Mouse (Mus musculus): Measurements from ENCODE around the gene Olfr417. TPM values are rescaled to one million over a fixed set of nuclear protein-coding genes. Genes with fewer than 3 reads are reported as not detected.

Gene Olfr417
- polyA plus RNA-seq, 1 experiment, result not detected

DNA sequence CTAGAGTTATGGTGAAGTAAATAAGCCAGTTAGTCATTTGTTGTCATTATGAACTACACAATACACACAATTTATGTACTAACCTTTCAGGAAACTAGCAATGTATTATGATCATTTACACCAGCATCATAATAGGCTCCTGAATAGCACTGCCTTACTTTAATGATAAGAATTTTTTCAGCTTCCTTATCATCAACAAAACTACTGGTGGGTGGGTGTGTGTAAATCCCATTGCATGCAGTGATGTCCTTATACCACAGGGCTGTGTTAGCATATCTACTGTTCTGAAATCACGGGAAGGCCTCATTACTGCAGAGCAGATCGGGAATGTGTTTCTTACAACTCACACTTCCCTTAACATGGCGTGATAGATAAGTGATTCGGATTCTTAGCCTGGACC lies 58.0 kb downstream of the Olfr417 start:
- Histone ChIP-seq H3K4me3 (ENCODE audit: low read depth, low read length) (no peak overlapping the region), H3K36me3 (ENCODE audit: control insufficient read depth, insufficient read depth, low read length) (no peaks in the 10 kb centered on the region), H3K27ac (ENCODE audit: insufficient read depth, low read depth, low read length) (no peak overlapping the region), H3K27me3 (ENCODE audit: control insufficient read depth, insufficient read depth, low read length) (no peaks in the 10 kb centered on the region; the same call in 1 of the 2 replicates), H3K4me1 (ENCODE audit: control insufficient read depth, insufficient read depth, insufficient read length, low read length) (no peaks in the 10 kb centered on the region)
- no peak for TF ChIP-seq CTCF (IDR thresholded peaks at IDR 0.05; ENCODE audit: extremely low read depth, insufficient read length, insufficient replicate concordance, low read depth, low read length)
- no peak for TF ChIP-seq POLR2A (IDR thresholded peaks at IDR 0.05; ENCODE audit: low read depth, low read length)
- 89% methylated on average over 4 of the region's 4 CpGs for WGBS

- Histone ChIP-seq H3K36me3 (ENCODE audit: control insufficient read depth, insufficient read depth, low read length) (no peaks in the 10 kb centered on the region), H3K4me1 (ENCODE audit: control insufficient read depth, insufficient read depth, insufficient read length, low read length) (no peaks in the 10 kb centered on the region), H3K4me3 (ENCODE audit: low read depth, low read length) (no peak within 1 kb of the TSS), H3K27ac (ENCODE audit: insufficient read depth, low read depth, low read length) (no peak within 1 kb of the TSS), H3K27me3 (ENCODE audit: control insufficient read depth, insufficient read depth, low read length) (no peaks in the 10 kb centered on the region; the same call in 1 of the 2 replicates)
- TF ChIP-seq POLR2A (IDR thresholded peaks at IDR 0.05; ENCODE audit: low read depth, low read length), result no peak
- no peak for TF ChIP-seq CTCF (IDR thresholded peaks at IDR 0.05; ENCODE audit: extremely low read depth, insufficient read length, insufficient replicate concordance, low read depth, low read length)
- 80% methylated on average over 1 of the region's 1 CpGs for WGBS
These were observed 58.8 kb downstream of the Olfr417 start, which contains the start of gene Olfr414 for GRCm38 (mm10) chr1:174423764-174424163. Gene Olfr414, plus strand, starts transcription at chr1:174424064.

Other genes with a start within 250 kb of the Olfr417 start
- gene Olfr231, start 244.0 kb upstream of the Olfr417 start, polyA plus RNA-seq (2012; rRNA removed), result not detected in 2 replicates
- gene Olfr424, start 233.6 kb upstream of the Olfr417 start, polyA plus RNA-seq (2012; rRNA removed), result 0.10 TPM in 1 of 2 replicates, not detected in the other
- gene Olfr420, start 209.5 kb upstream of the Olfr417 start, polyA plus RNA-seq (2012; rRNA removed), result not detected in 2 replicates
- not detected in 2 replicates for gene Spta1, start 192.3 kb upstream of the Olfr417 start, polyA plus RNA-seq (2012; rRNA removed)
- gene Olfr419, start 113.1 kb upstream of the Olfr417 start, polyA plus RNA-seq (2012; rRNA removed), result not detected in 2 replicates
- 1.2 and 3.5 TPM in 2 replicates for gene Mptx1, start 34.6 kb upstream of the Olfr417 start, polyA plus RNA-seq (2012; rRNA removed)
- gene Olfr248, start 25.9 kb downstream of the Olfr417 start, polyA plus RNA-seq (2012; rRNA removed), result not detected in 2 replicates
- not detected in 2 replicates for gene Olfr414, start 58.9 kb downstream of the Olfr417 start, polyA plus RNA-seq (2012; rRNA removed)
- gene Olfr220, start 77.0 kb downstream of the Olfr417 start, polyA plus RNA-seq (2012; rRNA removed), result not detected in 2 replicates
- 0.04 and 0.11 TPM in 2 replicates for gene Fmn2, start 136.7 kb downstream of the Olfr417 start, polyA plus RNA-seq (2012; rRNA removed)

Measured in small intestine, adult 2 months (tissue).